Mouse (Mus musculus) E14TG2a.4 (cell line): ENCODE data around the gene Slc9b2.

ENCODE experiments used
- CTCF ChIP-seq: conservative IDR thresholded peaks from 2 replicates; pipeline ENCODE4 v1.5.1; 2014; ENCODE audit warnings: low read length
- NANOG ChIP-seq: IDR thresholded peaks from 2 replicates; pipeline ENCODE4 v1.6.1; 2014; ENCODE audit warnings: borderline replicate concordance, low read length, mixed read lengths
- POU5F1 ChIP-seq: IDR thresholded peaks from 2 replicates; pipeline ENCODE4 v1.6.1; 2014; ENCODE audit warnings: low read length, borderline replicate concordance

- peak; percentile 62 for TF ChIP-seq CTCF
- TF ChIP-seq POU5F1, result no peak
- TF ChIP-seq NANOG, result no peak
Measured at GRCm38 (mm10) chr3:135327601-135328000, 20.1 kb downstream of the Slc9b2 start.
